Mouse (Mus musculus) lung, postnatal 0 days (tissue): ENCODE data around the gene Hoxb8. TPM values are rescaled to one million over a fixed set of nuclear protein-coding genes. Genes with fewer than 3 reads are reported as not detected.

ENCODE experiments used
- ATAC-seq: fragments of 200-750 bp; cut with Nextera tagmentation; 2 replicates; pipeline ENCODE4 v1.8.0; 2017; ENCODE audit warnings: moderate library complexity
- DNase-seq: peaks from one replicate; pipeline ENCODE4 v3.0.0-alpha.2; 2016; ENCODE audit warnings: low spot score
- H3K27ac ChIP-seq: fragments of 300-500 bp; sonication (generic); 2 replicates; pipeline ENCODE4 v1.5.1; 2014; ENCODE audit warnings: antibody characterized with exemption, mild to moderate bottlenecking, low read length, mixed read lengths
- H3K27me3 ChIP-seq: fragments of 300-500 bp; sonication (generic); replicated peaks from 2 replicates; pipeline ENCODE4 v1.6.1; 2014; ENCODE audit warnings: low read length, mixed read lengths; ENCODE audit not compliant: insufficient read depth
- H3K36me3 ChIP-seq: fragments of 300-500 bp; sonication (generic); 2 replicates; pipeline ENCODE4 v1.6.1; 2014; ENCODE audit warnings: low read length, mixed read lengths; ENCODE audit not compliant: insufficient read depth
- H3K4me1 ChIP-seq: fragments of 300-500 bp; sonication (generic); 2 replicates; pipeline ENCODE4 v1.6.1; 2014; ENCODE audit warnings: antibody characterized with exemption, low read depth, low read length, mixed read lengths; ENCODE audit not compliant: insufficient read depth
- H3K4me2 ChIP-seq: fragments of 300-500 bp; sonication (generic); replicated peaks from 2 replicates; pipeline ENCODE4 v1.6.1; 2014; ENCODE audit warnings: low read depth, mild to moderate bottlenecking, low read length, moderate library complexity, mixed read lengths
- H3K4me3 ChIP-seq: fragments of 300-500 bp; sonication (generic); 2 replicates; pipeline ENCODE4 v1.5.1; 2014; ENCODE audit warnings: low read depth, low read length
- H3K9ac ChIP-seq: fragments of 300-500 bp; sonication (generic); replicated peaks from 2 replicates; pipeline ENCODE4 v1.6.1; 2014; ENCODE audit warnings: low read depth, mild to moderate bottlenecking
- H3K9me3 ChIP-seq: fragments of 300-500 bp; sonication (generic); 2 replicates; pipeline ENCODE4 v1.6.1; 2016; ENCODE audit warnings: low read length, mixed read lengths
- CTCF ChIP-seq: IDR thresholded peaks from 2 replicates; pipeline ENCODE4 v1.5.1; 2016; ENCODE audit warnings: antibody characterized with exemption, mild to moderate bottlenecking
- EP300 ChIP-seq: IDR thresholded peaks from 2 replicates; pipeline ENCODE4 v1.6.1; 2016; ENCODE audit warnings: antibody characterized with exemption, mild to moderate bottlenecking, control low read depth
- WGBS: fragments of 180-500 bp; shearing (Covaris S2); extraction: QIAGEN DNeasy Blood & Tissue Kit; methylation state at CpG from one replicate; pipeline ENCODE4 v1.1.7; 2014; 5-methylcytosine and 5-hydroxymethylcytosine counted together
- polyA plus RNA-seq: library from polyadenylated mRNA; unstranded; fragments of >200 nt; fragmentation: Nextera tagmentation; extraction: Ambion mirVana; gene quantifications from 2 replicates; pipeline ENCODE4 v1.2.1, GENCODE M21; 2015

Hoxb8 gene
- polyA plus RNA-seq, 1 experiment from 2014 or later: 0.23 TPM

DNA sequence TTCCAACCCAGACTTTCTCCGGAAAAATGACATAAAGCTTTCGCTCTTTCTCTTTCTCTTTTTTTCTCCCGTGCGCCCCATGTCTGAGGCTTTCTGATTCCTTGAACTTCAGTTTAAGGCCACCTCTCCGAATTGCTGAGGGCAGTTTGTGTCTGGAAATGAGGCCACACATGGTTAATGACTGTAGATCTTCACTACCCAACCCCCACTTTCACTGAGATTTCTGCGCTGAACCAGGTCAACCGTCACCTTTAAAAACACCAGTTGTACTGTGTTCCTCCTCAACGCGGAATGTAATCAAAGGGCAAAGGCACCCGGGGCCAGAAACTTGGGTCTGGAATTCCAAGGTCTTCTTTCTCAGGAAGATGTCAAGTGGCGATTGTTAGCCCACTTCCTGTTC is 27.5 kb upstream of the Hoxb8 start:
- no peak overlapping the region for H3K4me3 ChIP-seq
- H3K4me1 ChIP-seq: no peaks in the 10 kb centered on the region
- 2% methylated on average over 11 of the region's 11 CpGs for WGBS
- ATAC-seq (no peak), DNase-seq (no peak)
- H3K4me2 ChIP-seq: no peak overlapping the region
- peaks cover 83% of the 10 kb centered on the region for H3K27me3 ChIP-seq
- H3K9me3 ChIP-seq: no peaks in the 10 kb centered on the region
- no peak for TF ChIP-seq CTCF
- TF ChIP-seq EP300: no peak
- H3K9ac ChIP-seq: no peak overlapping the region
- H3K36me3 ChIP-seq: no peaks in the 10 kb centered on the region
- H3K27ac ChIP-seq: no peak overlapping the region

DNA sequence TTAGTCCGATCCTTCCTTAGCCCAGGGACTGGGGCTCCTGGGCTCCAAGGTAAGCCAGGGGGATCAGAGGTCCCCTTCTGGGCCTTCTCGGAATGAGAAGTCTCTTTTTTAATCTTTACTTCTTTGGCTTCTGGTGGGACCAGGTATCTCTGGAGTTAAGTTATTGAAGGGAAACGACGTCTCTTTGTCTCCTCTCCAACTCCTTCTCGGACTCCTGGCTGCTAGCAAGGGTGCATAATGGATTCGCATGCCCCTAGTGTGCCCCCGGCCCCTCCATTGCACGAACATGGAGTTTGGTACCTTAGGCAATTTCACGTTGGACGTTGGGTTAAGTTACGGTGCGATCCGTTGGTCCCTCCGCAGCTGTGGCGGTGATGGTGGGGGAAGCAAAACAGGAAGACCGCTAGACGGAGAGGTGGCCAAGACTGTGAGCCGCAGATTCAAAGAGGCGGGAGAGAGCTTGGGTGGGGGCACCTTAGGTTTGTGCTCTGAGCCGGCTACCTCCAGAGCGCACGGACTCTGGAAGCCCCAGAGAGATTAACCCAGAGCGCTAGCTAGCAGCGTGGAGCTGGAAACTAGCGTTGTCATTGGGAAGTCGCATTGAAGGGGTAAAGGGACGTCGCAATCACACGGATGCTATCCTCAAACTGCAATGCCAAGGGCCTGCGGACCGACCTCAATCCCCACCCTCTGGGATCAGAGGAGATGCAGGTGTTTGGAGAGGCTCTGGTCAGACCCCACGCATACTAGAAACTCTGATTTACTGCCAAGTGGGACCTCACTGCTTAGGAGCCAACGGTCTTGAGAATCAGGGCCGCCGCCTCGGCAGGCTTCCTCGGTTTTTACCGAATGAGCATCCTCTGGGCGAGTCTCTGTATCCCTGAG is 26.4 kb upstream of the Hoxb8 start:
- Histone ChIP-seq H3K27me3 (peaks cover 79% of the 10 kb centered on the region), H3K4me2 (no peak overlapping the region; the same call in 1 of the 2 replicates), H3K4me1 (no peaks in the 10 kb centered on the region), H3K36me3 (no peaks in the 10 kb centered on the region), H3K9me3 (no peaks in the 10 kb centered on the region), H3K27ac (no peak overlapping the region), H3K9ac (no peak overlapping the region), H3K4me3 (no peak overlapping the region)
- ATAC-seq (no peak), DNase-seq (no peak)
- 6% methylated on average over 39 of the region's 39 CpGs for WGBS
- TF ChIP-seq EP300 (no peak), CTCF (no peak)

DNA sequence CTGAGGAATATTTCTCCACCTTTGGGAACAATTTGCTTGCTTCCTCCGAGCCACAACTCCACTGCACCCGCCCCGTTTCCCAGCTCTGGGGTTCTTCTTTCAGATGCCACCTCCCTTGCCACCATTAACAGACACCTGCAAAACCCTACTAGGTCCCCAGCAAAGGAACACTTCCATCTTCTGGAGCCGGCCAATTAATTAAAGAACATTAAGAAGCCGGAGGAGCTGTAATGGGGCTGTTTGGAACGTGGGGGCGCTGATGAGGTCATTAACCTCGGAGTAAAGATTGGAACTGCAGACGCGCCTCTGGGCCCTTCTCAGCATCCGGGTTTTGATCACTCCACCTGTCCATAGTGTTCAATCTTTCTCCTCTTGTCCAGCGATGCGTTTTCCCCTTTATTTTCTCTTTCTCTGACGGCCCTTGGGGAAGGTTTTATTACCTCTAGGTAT is 25.7 kb upstream of the Hoxb8 start:
- WGBS: 3% methylated on average over 14 of the region's 14 CpGs

DNA sequence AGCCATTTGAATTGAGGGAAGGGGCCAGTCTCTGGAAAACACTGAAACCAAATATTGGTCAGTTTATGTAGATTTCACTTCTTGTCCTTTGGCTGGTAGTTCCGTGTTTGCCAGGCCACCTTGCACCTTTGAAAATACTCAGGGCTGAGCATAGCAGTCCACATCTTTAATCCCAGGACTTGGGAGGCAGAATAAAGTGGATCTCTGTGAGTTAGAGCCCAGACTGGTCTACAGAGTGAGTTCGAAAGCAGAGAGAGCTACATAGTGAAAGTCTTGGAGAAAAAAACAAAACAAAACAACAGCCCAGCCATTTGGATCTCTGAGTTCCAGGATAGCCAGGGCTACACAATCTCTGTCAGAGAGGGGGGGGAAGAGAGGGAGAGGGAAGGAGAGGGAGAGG is 24.6 kb upstream of the Hoxb8 start:
- Histone ChIP-seq H3K9ac (no peak overlapping the region), H3K4me1 (no peaks in the 10 kb centered on the region), H3K4me2 (no peak overlapping the region), H3K4me3 (no peak overlapping the region), H3K9me3 (no peaks in the 10 kb centered on the region), H3K27me3 (peaks cover 79% of the 10 kb centered on the region), H3K36me3 (no peaks in the 10 kb centered on the region), H3K27ac (no peak overlapping the region)
- ATAC-seq: no peak
- 31% methylated on average over 2 of the region's 2 CpGs for WGBS
- no peak for DNase-seq
- TF ChIP-seq EP300 (no peak), CTCF (no peak)

More for the DNA sequence above, 25.7 kb upstream of the Hoxb8 start:
- TF ChIP-seq EP300 (no peak), CTCF (no peak)
- Histone ChIP-seq H3K4me3 (no peak overlapping the region), H3K27ac (no peak overlapping the region), H3K4me2 (no peak overlapping the region), H3K9me3 (no peaks in the 10 kb centered on the region), H3K4me1 (no peaks in the 10 kb centered on the region), H3K36me3 (no peaks in the 10 kb centered on the region), H3K9ac (no peak overlapping the region), H3K27me3 (peaks cover 78% of the 10 kb centered on the region)
- ATAC-seq: no peak
- no peak for DNase-seq

DNA sequence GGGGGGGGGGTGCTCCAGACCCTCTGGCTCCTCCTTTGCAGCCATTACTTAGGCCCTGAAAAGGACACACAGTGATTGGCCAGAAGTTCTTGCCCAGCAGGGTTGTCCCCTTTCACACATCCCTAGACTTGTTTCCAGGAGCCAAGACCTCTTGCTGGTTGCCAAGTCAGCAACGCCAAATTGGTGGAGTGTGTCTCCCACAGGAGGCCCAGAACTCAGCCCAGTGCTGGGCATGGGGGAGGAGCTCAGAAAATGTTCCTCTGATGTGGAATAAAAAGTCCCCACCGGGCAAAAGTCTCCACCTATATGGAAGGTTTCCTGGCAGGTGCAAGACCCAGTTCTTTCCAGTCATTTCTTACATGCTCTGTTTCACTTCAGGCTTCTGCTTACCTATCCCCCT is 22.7 kb upstream of the Hoxb8 start:
- Histone ChIP-seq H3K36me3 (no peaks in the 10 kb centered on the region), H3K4me3 (no peak overlapping the region), H3K9me3 (no peaks in the 10 kb centered on the region), H3K27me3 (peaks cover 79% of the 10 kb centered on the region), H3K27ac (no peak overlapping the region), H3K4me2 (no peak overlapping the region), H3K4me1 (no peaks in the 10 kb centered on the region), H3K9ac (no peak overlapping the region)
- no peak for ATAC-seq
- no peak for DNase-seq
- 7% methylated on average over 2 of the region's 2 CpGs for WGBS
- TF ChIP-seq CTCF (no peak), EP300 (no peak)

DNA sequence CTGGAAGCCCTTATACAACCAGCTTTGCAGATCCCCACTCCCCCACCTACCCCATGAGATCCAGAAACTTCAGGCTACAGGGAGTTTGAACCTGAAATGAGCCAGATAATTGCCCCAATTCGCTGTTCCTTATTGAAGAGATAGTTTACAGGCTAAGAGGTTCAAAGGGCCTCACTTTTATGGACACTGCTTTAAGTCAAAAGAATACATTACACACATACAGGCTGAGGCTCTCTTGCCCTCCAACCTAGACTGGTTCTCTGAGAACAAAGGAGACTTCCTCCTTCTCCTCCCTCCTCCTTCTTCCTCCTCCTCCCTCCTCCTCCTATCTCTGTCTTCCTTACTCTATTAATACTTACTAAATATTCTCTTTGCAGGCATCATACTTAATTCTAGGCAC is 22.2 kb upstream of the Hoxb8 start:
- H3K9me3 ChIP-seq: no peaks in the 10 kb centered on the region
- peaks cover 79% of the 10 kb centered on the region for H3K27me3 ChIP-seq
- no peak overlapping the region for H3K27ac ChIP-seq
- no peak overlapping the region for H3K9ac ChIP-seq
- DNase-seq (no peak), ATAC-seq (no peak)
- WGBS: 17% methylated on average over 1 of the region's 1 CpGs
- no peaks in the 10 kb centered on the region for H3K36me3 ChIP-seq
- no peak overlapping the region for H3K4me2 ChIP-seq
- H3K4me1 ChIP-seq: no peaks in the 10 kb centered on the region
- no peak for TF ChIP-seq CTCF
- TF ChIP-seq EP300: no peak
- H3K4me3 ChIP-seq: no peak overlapping the region
